Mouse (Mus musculus) left cerebral cortex, postnatal 14 days (tissue): ENCODE measurements around the gene Zfp536. TPM values are rescaled to one million over a fixed set of nuclear protein-coding genes. Genes with fewer than 3 reads are reported as not detected.
"Not testable (repeated sequence)": the region's sequence is repeated elsewhere in the genome, so short reads cannot be mapped to it uniquely, and the experiment has no call there.

Source experiments
- DNase-seq, 2 experiments: peaks; one replicate each; pipeline ENCODE4 v3.0.0; 2021 to 2022; ENCODE audit warnings: low spot score in 2 of 2, mixed read lengths in 1 of 2
- intact Hi-C: fragments of 180-260 bp; cut with DNase I; formaldehyde crosslinking; loops from one replicate; pipeline ENCODE4 v1.15.1; 2025
- total RNA-seq, 2 experiments: library from RNA; stranded (reverse); gene quantifications; 2 replicates each; pipeline ENCODE4 v1.2.3; 2021

The Zfp536 gene
- total RNA-seq, 2 experiments from 2014 or later = 28.7 to 30.0 TPM

DNA sequence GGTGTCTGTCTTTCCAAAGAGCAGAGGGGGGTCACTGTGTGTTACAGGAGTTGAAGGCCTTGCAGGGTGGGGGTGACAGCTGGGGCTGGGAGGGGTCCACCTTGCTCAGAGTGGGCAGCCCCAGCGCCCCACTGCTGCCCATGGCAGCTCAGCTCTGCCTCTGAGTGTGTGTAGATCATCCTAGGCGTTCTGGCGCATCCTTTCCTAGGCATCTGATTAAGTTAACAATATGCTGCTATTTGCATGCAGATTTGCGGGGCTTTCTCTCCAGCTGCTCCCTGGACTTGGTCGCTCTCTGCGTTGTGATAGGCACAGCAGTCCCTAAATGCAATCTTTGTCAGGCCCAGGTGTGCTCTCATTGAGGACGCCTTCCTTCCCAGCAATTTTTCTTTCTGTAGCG lies 147.7 kb downstream of the Zfp536 start:
- intact Hi-C loops = no loop called here

DNA sequence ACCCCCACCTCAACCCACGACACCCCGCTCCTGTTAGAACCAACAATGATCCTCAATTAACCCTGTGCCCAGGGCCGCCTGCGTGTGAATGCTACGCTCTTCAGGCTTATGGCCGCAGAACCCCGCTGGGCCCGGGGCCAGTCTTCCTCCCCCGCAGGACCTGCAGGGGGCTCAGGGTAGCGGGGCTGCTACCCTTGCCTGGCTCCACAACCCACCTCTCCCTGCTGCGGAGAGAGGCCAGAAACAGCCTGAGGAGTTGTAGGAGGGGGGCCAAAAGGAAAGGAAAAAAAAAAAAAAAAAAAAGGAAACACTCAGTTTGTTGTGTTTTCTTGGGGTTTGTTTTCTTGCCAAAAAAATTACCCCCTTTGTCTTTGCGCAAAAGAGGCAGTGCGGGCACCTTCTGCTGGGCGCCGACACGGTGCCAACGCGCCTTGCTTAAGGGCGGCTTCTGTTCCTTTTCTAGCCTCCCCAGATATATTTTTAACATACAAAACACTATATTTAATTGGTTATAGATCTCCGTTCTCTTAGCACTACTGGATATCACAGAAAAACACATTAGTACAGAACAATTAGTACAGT lies 148.6 kb downstream of the Zfp536 start:
- DNase-seq = no peak
- intact Hi-C loops = no loop called here

More for the DNA sequence above, 147.7 kb downstream of the Zfp536 start:
- DNase-seq = no peak

DNA sequence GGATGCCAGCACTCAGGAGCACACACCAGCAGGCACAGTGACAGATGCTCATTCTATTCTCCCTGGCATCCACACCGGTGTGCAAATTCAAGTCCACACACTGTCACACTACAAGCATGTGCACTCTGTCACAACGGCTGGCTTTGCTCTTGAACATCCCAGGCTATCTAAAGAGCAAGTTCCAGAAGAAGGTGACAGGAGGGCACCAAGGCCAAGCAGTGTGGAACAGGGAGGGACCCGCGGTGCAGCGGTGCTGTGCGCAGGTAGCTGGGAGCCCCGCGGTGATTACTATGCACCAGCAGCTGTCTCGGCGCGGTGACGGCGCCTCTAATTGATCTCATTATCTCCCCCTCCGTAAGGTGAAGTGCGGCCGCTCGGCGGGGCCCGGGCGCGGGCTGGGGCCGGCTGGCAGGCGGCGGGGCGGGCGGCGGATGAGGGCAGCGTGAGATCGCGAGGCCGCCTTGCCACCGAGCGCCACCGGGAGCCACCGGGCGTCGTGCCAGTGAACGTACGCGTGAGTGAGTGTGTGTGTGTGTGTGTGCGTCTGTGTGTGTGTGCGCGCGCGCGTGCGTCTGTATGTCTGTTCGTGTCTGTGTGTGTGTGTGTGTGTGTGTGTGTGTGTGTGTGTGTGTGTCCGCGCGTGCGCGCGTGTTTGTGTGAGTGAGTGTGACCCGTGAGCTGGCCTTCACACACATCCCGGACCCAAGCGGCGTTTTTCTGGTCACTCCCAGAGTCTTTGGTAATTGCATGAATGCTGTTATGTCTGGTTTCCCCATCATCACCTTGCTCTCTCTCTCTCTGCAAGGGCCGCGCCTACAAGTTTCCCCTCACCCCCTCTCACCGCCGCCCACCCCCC lies 149.3 kb downstream of the Zfp536 start:
- intact Hi-C loops = no loop called here
- peak; percentile 70 to 82 for DNase-seq

DNA sequence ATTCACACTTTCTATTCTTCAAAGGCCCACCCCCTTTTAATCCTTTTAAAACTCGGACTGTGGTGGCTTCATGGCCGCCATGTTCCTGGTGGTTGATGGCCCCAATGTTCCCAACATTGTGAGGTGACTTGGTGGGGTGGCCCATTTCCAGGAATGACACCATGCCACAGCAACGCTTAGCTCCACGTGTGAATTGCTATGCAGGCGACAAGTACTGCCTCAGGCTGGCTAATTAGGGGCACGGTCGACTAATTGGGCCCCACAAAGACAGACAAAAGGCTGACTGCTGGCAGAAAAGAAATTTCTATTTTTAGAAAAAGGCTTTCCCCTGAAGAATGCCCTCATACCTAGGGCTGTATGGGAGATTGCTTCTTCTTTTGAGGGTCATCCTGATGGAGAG lies 154.2 kb downstream of the Zfp536 start:
- intact Hi-C loops = no loop called here

DNA sequence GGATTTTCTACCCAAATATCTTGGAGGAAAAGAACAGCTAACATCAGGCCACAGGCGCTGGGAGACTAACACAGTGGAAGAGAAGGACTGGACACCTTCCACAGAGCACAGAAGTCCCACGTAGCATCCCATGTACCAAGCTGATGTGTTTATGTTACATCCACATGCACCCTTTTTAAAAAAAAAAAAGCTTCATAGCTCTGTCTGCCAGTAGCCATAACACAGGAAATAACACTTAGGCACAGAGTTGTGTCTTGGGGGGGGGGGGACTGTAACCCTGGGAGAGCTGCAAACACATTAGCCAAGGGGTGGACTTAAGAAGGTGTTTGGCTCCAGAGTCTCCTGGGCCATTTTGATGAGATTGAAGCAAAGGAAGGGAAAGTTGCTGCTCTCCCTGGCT lies 155.6 kb downstream of the Zfp536 start:
- intact Hi-C loops = no loop called here
- DNase-seq = no peak

More for the DNA sequence above, 154.2 kb downstream of the Zfp536 start:
- DNase-seq = no peak

DNA sequence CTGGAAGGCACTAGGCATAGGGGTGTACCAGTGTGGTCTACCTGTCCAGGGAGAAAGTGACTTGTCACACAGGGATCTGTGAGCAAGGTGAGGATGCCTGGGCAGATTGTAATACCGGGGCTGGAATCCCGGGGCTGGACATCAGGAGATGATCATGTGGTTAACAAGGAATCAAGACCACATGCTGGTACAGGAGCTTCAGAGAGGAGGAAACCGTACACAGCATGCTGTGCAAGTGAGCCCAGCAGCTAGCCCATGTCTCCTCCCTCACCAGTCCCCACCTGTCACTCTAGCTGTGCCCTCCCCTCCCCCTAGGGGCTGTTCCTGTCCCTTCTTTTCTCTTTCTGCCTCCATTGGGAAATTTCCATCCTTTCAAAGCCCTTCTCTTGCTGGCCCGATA lies 157.5 kb downstream of the Zfp536 start:
- no peak for DNase-seq
- intact Hi-C loops = no loop called here

DNA sequence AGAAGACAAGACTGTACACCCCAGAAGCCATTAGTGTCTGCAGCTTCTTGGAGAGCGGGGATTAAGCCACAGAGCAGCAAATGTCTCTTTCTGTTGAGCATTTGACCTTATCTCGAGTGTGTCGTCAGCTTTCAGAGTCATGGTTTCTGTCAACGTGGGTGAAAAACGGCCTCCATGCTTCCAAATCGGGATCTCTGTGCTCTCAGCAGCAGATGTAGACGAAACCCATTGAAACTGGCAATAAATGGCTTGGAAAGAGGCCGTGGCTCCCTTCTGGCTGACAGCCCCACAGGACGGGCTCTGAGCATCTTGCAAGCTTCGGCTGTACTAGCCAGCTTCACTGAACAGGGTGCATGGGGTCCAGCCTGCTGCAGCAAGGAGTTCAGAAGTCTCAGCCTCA lies 159.1 kb downstream of the Zfp536 start:
- DNase-seq = no peak
- intact Hi-C loops = no loop called here

DNA sequence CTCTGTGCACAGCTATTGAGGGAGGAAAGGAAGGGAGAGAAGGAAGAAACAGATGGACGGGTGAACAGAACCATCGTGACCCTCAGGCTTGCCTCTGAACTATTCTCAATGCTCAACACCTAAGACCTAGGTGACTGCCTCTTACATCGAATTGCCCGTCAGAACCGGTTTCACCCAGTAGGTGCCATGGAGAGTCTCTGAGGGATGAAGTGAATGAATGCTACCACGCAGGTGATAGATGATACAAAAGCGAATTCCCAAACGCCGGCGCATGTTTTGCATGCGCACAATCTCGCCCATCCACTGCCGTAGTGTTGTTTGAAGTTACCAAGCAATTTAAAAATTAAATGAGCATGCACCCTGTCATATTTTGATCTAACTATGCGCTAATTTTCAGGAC lies 164.9 kb downstream of the Zfp536 start:
- intact Hi-C loops = no loop called here
- no peak for DNase-seq

DNA sequence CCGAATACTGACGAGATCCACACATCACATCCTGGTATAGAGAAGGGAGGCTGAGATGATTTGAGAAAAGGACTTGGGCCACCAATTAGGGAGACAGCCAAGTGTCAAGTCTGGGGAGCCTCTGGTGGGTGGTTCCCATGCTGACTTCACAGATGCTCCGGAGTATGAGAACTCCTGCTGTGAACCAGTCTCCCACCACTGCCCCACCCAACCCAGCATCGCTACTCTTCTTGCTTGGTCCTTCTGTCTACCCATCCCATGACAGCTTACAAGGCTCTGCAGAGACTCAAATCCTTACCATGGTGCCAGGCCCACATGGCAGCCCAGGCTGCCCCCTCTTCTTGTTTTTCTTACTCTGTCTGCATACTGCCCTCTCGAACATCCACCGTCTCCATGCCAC lies 165.5 kb downstream of the Zfp536 start:
- no peak for DNase-seq
- intact Hi-C loops = no loop called here

DNA sequence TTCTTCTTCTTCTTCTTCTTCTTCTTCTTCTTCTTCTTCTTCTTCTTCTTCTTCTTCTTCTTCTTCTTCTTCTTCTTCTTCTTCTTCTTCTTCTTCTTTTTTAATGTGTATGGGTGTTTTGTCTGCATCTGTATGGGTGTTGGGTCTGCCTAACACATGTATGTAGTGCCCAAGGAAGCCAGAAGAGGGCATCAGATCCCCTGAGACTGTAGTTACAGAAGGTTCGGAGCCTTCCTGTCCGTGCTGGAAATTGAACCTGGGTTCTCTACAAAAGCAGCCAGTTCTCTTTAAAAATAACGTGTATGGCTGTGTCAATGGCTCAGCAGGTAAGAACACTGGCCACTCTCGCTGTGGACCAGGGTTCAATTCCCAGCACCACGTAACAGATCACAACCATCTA lies 167.0 kb downstream of the Zfp536 start:
- no peak for DNase-seq
- intact Hi-C loops = no loop called here

DNA sequence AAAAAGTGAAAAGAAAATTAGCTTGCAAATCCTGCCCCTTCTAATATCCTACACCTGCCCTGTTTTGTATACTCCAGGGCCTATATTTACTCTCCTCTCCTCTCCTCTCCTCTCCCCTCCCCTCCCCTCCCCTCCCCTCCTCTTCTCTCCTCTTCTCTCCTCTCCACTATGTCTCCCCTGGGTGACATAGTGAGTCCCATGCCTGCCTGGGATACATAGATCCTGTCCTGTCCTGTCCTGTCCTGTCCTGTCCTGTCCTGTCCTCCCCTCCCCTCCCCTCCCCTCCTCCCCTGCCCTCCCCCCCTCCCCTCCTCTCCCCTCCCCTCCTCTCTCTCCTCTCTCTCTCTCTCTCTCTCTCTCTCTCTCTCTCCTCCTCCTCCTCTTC lies 169.9 kb downstream of the Zfp536 start:
- intact Hi-C loops, DNase-seq: not testable (repeated sequence)

DNA sequence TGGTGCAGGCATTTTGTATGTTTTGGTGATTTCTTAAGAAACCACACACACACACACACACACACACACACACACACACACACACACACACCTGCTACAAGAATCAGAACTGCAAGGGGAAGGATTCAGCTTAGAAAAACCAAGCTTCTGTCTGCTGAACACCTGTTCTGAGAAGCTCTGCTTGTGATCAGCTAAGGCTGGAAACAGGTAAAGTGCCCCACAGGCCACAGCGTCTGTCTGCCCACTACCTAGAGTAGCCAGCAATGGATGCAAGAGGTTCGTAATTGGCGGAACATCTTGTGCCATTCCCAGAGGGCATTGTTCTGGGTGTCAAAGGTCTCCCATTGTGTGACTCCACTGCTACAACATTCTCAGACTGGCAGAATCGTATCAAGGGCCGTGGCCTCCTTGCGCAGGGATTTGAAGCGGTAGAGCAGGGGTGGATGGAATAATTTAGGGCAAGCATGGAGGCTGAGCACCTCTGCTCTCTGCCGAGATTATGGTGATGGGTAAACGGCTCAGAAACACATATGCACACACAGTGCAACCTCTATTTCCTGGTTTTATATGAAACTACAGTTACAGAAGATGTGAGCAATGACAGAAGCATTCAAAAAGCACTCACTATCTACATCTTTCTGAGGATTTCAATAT lies 170.4 kb downstream of the Zfp536 start:
- intact Hi-C loops = no loop called here
- no peak for DNase-seq

DNA sequence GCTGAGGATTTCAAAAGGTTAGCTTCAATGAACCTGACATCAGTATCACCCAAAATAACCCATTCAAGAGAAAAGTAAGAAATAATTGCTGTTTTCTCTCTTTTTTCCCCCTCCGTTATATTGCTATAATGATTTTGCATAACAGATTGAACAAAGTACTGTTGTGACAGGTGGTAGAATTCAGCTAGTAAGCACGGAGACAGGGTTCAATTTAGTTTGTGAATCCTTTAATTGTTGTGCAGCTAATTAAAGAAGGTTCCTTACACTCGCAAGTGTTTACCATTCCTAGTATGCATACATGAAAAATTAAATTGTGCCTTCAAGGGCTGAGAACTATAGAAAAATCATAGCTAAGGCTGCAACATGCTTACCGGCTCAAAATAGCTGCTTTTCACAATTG lies 173.1 kb downstream of the Zfp536 start:
- no peak for DNase-seq
- intact Hi-C loops = no loop called here

DNA sequence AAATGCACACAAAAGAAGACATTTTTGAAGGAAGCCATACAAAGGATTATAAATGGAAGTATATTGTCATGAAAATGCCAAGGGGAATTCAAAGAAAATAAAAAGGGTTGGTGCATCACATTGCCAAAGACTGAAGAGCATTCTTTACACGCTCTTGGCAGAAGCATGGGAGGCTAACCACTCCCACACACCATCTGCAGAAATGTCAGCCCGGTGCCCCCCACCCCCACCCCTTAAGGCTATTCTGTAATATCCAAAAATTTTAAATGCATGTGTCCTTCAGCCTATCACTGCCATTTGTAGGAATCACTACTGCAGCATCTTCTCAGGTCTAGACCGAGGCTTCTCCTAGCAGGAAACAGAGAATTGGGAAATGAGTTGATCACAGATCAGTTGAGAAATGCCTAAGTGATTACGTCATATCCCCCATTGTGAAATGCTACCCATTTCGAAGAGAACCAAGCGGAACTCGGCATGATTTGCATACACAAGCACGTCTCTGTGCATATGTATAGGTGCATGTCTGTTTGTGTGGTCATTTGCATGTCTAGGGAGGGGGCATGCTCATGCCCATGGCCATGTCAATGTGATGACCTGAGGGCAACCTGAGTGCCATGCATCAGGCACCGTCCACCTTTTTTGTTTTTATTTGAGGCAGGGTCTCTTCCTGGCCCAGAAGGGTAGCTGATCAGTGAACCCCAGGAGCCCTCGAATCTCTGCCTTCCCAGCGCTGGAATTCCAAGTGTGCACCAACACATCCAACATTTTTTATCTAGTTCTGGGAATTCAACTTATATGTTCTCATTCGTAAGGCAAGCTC lies 179.0 kb downstream of the Zfp536 start:
- no peak for DNase-seq
- intact Hi-C loops = no loop called here

DNA sequence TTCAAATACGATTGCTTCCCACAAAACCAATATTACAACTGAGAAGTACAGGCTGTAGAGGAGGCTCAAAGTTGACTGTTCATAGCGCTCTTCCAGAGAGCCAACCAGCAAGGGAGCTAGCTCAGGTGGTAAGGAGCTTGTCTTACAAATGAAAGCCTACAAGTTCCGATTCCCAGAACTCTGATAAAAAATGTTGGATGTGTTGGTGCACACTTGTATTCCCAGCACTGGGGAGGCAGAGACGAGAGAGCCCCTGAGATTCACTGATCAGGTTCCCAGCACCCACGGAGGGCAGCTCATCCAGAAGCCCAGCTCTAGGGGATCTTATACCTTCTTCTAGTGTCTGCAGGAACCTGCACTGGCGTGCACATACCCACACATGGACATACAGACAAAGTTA lies 179.9 kb downstream of the Zfp536 start:
- intact Hi-C loops = no loop called here

DNA sequence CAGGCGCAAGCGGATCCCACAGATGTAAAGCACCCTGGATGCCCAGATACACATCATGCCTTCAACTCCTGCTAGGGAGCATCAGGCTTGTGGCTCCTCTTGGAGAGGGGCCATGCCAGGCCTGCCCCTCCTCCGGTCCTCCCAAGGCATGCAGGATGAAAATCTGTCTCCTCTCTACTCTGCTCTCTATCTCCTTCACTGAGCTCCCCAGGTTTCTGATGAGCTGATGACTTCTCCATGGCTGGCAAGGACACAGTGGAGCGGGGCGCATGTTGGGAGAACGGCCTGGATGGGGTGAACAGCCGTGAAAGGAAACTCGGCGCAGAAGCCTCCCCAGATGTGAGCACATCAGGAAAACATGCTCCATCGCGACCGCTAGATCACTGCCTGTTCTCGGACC lies 186.7 kb downstream of the Zfp536 start:
- intact Hi-C loops = no loop called here
- no peak for DNase-seq

More for the DNA sequence above, 179.9 kb downstream of the Zfp536 start:
- DNase-seq = no peak

DNA sequence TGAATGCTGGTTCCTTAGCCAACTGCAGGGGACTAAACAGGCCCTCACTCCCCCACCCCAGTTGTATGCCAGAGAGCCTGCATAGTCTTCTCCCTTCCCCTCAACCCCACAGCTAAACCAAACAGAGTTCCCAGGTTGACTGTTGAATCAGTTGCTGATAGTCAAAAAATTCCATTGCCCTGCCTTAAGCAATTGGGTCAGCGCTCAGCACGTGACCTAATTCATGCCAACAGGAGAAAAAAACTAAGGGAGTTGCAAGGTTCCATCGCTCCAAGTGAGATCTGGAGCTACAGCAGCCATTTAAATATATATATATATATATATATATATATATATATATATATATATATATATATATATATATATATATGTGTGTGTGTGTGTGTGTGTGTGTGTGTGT lies 192.2 kb downstream of the Zfp536 start:
- DNase-seq = no peak
- intact Hi-C loops = no loop called here

DNA sequence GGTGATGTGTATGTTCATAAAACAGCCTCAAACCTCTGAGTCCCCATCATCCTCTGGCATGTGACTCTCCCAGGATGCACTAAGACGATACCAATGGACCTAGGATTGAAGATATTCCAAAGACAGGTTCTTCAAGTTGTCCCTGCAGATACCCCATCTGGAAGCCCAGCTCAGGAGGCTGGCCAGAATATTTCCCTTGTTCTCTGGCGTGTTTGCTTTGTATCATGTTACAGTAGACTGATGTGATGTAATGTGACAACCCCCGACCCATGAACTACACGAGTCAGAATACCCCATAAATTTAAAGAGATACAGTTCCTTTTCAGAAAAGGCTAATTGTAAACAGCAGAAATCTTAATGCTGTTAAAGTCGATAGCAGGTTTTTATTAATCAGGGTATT lies 192.9 kb downstream of the Zfp536 start:
- intact Hi-C loops = no loop called here
- no peak for DNase-seq

DNA sequence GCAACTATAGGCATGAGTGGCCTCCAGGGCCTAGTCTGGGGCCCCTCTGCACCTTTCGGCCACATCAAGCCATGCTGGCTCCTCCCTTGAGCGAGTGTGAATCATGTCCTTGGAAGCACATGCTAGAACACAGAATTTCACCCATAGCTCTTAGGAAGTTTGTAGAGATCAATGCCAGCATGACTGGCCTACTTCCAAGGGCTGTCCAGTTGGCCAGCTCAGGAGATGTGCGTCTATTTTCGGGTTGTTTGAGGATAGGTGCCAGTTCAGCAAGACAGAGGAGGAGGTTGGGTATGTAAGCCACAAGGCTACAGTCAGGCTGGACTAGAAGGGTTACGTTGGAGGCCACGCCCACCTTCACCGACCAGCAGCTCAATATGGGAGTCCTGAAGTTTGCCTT lies 201.4 kb downstream of the Zfp536 start:
- DNase-seq = no peak
- intact Hi-C loops = no loop called here
